Mouse (Mus musculus) lung, postnatal 0 days (tissue): ENCODE results near the gene Gm20388.
A peak's percentile ranks its signal among the peaks of the same experiment; 100 is the strongest.

Source experiments
- CTCF ChIP-seq: IDR thresholded peaks from 2 replicates; pipeline ENCODE4 v1.5.1; 2016; ENCODE audit warnings: antibody characterized with exemption, mild to moderate bottlenecking
- EP300 ChIP-seq: IDR thresholded peaks from 2 replicates; pipeline ENCODE4 v1.6.1; 2016; ENCODE audit warnings: antibody characterized with exemption, mild to moderate bottlenecking, control low read depth

- peak; percentile 80 for TF ChIP-seq CTCF
- TF ChIP-seq EP300, result no peak
Measured at GRCm38 (mm10) chr8:121390608-121391007, 1480.0 kb downstream of the Gm20388 start.
